Mouse (Mus musculus): Measurements from ENCODE around the gene Mfap3. TPM values are rescaled to one million over a fixed set of nuclear protein-coding genes. Genes with fewer than 3 reads are reported as not detected.

Mfap3 gene
- 50.7 and 56.4 TPM in 2 replicates for polyA plus RNA-seq (2016; fragmentation: Nextera tagmentation; extraction: Ambion mirVana)

DNA sequence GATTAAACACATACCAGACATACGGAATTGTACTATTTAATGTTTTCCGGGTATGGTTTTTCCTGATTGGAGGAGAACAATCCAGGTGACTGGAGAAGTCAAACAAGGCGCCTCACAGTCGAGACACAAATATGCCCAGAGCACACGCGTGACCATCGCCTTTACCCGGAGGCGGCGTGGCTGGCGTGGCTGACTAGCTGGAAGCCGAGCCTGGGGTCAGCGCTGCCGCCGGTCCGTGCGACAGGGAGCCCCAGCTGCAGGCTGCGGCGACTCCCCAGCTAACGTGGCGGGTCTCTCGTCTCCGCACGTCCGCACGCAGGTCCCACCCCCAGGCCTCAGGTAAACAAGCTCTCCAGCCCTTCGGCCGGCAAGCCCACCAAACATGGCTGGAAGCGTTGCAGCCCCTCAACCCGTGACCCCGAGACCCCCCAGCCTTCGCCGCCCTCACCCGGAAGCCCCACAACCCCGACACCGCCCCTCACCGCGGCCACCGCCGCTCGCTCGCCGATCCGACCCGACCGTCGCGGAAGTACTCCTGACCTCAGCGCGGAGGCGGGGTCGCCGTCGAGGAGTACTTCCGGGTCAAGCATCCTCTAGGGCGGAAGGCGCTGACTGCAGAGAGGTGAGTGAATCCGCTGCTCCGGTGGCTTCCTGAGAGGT is at the start of gene Mfap3, which contains the start of gene Fam114a2:
Gene Mfap3, plus strand, starts transcription at position 574 of the 660 bp plus-strand sequence.
Gene Fam114a2, minus strand, starts transcription at position 527 of the 660 bp plus-strand sequence.
- Histone ChIP-seq H3K4me3 (replicated peaks) (peak within 1 kb of the TSS; percentile 87), H3K4me2 (peak within 1 kb of the TSS; percentile 69), H3K27ac (peak within 1 kb of the TSS; percentile 87), H3K27me3 (no peaks in the 10 kb centered on the region), H3K9me3 (no peaks in the 10 kb centered on the region), H3K4me1 (replicated peaks) (peaks cover 12% of the 10 kb centered on the region), H3K36me3 (peaks cover 36% of the 10 kb centered on the region), H3K9ac (replicated peaks) (peak within 1 kb of the TSS; percentile 81)
- under 1% methylated on average over 59 of the region's 59 CpGs for WGBS
- ATAC-seq (ENCODE audit: insufficient number of reproducible peaks, insufficient read depth, low FRiP score, low TSS enrichment, low read depth), result peak; percentile 93

DNA sequence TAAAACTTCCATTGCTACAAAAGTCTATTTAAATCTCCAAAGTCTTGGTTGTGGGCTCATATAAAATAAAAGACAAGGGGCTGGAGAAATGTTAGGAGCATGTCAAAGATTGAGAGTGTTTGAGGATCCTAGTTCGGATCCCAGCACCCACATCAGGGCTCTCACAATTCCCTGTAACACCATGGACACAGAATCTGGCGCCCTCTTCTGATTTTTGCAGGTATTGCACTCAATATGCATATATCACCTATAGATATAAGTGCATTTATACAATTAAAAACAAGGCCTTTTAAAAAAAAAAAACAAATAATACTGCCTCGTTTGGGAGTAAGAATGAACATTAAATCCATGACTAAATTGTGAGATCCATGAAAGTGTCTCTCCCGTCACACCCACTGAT is 49.8 kb upstream of the Mfap3 start:
- Histone ChIP-seq H3K4me3 (replicated peaks) (no peak overlapping the region), H3K27ac (no peak overlapping the region), H3K9me3 (no peaks in the 10 kb centered on the region), H3K36me3 (no peaks in the 10 kb centered on the region), H3K4me2 (no peak overlapping the region), H3K27me3 (no peaks in the 10 kb centered on the region), H3K4me1 (replicated peaks) (no peaks in the 10 kb centered on the region), H3K9ac (replicated peaks) (no peak overlapping the region)
- no peak for ATAC-seq (ENCODE audit: insufficient number of reproducible peaks, insufficient read depth, low FRiP score, low TSS enrichment, low read depth)
- WGBS, result 81% methylated on average over 4 of the region's 4 CpGs

DNA sequence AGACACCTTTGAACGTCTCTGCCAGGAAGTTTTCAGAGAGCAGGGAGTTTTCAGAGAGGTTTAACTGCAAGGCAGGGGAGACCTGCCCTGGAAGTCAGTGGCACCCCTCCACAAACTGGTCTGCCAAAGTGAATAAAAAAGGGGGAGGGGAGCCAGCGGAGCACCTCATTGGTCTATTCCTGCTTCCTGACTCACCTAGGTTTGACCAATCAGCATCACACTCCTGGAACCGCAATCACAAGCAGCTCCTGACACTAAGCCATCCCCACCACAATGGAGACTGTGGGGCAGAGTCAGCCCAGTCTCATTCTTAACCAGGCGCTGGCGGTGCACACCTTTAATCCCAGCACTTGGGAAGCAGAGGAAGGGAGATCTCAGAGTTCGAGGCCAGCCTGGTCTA is 48.4 kb upstream of the Mfap3 start:
- Histone ChIP-seq H3K9ac (replicated peaks) (no peak overlapping the region), H3K4me2 (no peak overlapping the region), H3K27me3 (no peaks in the 10 kb centered on the region), H3K4me3 (replicated peaks) (no peak overlapping the region), H3K4me1 (replicated peaks) (no peaks in the 10 kb centered on the region), H3K9me3 (no peaks in the 10 kb centered on the region), H3K36me3 (no peaks in the 10 kb centered on the region), H3K27ac (no peak overlapping the region)
- no peak for ATAC-seq (ENCODE audit: insufficient number of reproducible peaks, insufficient read depth, low FRiP score, low TSS enrichment, low read depth)
- 46% methylated on average over 6 of the region's 6 CpGs for WGBS

DNA sequence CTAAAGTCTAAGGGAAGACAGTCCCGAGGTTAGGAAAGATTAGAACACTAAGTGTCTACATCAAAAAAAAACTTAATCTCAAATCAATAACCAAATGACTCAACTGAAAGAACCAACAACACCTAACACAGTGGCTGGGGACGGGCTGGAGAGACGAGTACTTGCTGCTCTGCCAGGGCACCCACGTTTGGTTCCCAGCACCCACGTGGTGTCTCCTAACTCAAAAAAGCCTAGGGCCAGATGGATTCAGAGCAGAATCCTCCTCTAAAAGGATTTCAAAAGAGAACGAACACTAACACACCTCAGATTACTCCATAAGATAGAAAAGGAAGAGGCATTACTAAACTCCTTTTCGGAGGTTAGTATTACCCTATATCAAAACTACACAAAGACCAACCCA is 47.5 kb upstream of the Mfap3 start:
- 89% methylated on average over 7 of the region's 7 CpGs for WGBS
- Histone ChIP-seq H3K36me3 (no peaks in the 10 kb centered on the region), H3K4me2 (no peak overlapping the region), H3K9ac (replicated peaks) (no peak overlapping the region), H3K4me3 (replicated peaks) (no peak overlapping the region), H3K27ac (no peak overlapping the region), H3K27me3 (no peaks in the 10 kb centered on the region), H3K9me3 (no peaks in the 10 kb centered on the region), H3K4me1 (replicated peaks) (no peaks in the 10 kb centered on the region)
- ATAC-seq (ENCODE audit: insufficient number of reproducible peaks, insufficient read depth, low FRiP score, low TSS enrichment, low read depth), result no peak

DNA sequence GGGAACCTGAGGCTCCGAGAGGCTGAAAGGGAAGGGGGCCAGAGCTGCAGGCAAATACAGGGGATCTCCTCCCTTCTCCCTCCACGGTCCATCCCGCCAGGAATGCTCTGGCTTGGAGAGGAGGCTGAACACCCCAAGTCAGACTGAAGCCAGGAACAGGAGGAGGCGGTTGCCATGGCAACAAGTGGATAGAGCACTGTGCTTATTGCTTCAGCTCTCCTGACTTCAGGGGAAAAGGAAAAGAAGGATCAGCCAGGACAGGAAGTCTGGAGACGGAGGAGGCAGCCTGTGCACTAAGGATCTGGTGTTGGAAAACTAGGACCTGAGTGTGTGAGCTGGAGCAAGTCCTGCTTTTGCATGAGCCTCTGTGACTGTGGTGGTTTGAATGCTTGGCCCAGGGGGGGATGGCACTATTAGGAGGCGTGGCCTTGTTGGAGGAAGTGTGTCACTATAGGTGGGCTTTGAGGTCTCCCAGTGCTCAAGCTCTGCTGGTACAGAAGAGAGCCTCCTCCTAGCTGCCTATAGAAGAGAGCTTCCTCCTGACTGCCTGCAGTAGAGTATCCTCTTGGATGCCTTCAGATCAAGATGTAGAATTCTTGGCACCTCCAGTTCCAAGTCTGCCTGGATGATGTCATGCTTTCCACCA is 44.0 kb upstream of the Mfap3 start:
- H3K4me3 ChIP-seq (replicated peaks), result no peak overlapping the region
- 0 out of 2 replicates have a peak, but pooled peaks have one; percentile 15 for ATAC-seq (ENCODE audit: insufficient number of reproducible peaks, insufficient read depth, low FRiP score, low TSS enrichment, low read depth)
- WGBS, result 63% methylated on average over 6 of the region's 6 CpGs
- no peaks in the 10 kb centered on the region for H3K27me3 ChIP-seq
- no peaks in the 10 kb centered on the region for H3K9me3 ChIP-seq
- no peak overlapping the region for H3K9ac ChIP-seq (replicated peaks)
- peaks cover 4% of the 10 kb centered on the region; the same call in 1 of the 2 replicates for H3K36me3 ChIP-seq
- no peaks in the 10 kb centered on the region for H3K4me1 ChIP-seq (replicated peaks)
- H3K4me2 ChIP-seq, result no peak overlapping the region
- H3K27ac ChIP-seq, result no peak overlapping the region

DNA sequence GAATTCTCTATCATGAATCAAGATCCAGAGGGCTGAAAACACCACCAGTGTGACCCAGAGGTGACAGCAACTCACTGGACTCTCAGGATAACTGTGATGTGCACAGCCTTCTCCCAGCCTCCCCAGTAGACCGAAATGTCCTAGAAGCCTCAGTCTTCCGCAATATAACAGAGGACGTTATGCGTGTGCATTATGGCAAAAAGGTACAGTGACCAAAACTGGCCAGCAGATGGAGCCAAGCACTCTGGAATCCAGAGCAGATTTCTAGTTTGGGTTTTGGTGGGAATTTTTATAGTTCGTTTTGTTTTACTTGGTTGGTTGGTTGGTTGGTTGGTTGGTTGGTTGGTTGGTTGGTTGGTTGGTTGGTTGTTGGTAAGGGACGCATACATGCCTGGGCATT is 43.3 kb upstream of the Mfap3 start:
- Histone ChIP-seq H3K9ac (replicated peaks) (no peak overlapping the region), H3K27me3 (no peaks in the 10 kb centered on the region), H3K4me1 (replicated peaks) (no peaks in the 10 kb centered on the region), H3K9me3 (no peaks in the 10 kb centered on the region), H3K4me3 (replicated peaks) (no peak overlapping the region), H3K4me2 (no peak overlapping the region), H3K36me3 (peaks cover 9% of the 10 kb centered on the region), H3K27ac (no peak overlapping the region)
- 0 out of 2 replicates have a peak, but pooled peaks have one; percentile 20 for ATAC-seq (ENCODE audit: insufficient number of reproducible peaks, insufficient read depth, low FRiP score, low TSS enrichment, low read depth)
- WGBS, result 52% methylated on average over 6 of the region's 6 CpGs

DNA sequence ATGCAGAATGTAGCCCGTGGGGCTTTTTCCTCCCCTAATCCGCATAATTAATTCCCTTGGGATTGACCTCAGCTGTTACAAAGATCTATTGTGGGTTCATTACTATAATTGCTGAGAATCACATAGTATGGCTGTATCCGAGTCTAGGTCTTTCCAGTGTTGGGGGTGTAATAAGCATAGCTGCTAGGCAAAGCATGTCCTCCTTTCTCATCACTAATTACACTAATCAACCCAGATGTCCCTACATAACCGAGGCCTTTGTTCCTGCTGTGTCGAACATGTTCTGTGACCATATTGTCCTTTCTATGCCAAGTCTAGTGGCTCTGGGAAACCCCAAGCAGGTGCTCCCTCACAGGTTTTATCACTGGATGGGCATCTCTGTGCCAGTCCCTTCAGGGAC is 40.4 kb upstream of the Mfap3 start:
- Histone ChIP-seq H3K27ac (no peak overlapping the region), H3K27me3 (no peaks in the 10 kb centered on the region), H3K4me3 (replicated peaks) (no peak overlapping the region), H3K4me2 (no peak overlapping the region), H3K9ac (replicated peaks) (no peak overlapping the region), H3K4me1 (replicated peaks) (no peaks in the 10 kb centered on the region), H3K36me3 (peaks cover 30% of the 10 kb centered on the region), H3K9me3 (no peaks in the 10 kb centered on the region)
- WGBS, result 88% methylated on average over 5 of the region's 5 CpGs
- ATAC-seq (ENCODE audit: insufficient number of reproducible peaks, insufficient read depth, low FRiP score, low TSS enrichment, low read depth), result no peak

DNA sequence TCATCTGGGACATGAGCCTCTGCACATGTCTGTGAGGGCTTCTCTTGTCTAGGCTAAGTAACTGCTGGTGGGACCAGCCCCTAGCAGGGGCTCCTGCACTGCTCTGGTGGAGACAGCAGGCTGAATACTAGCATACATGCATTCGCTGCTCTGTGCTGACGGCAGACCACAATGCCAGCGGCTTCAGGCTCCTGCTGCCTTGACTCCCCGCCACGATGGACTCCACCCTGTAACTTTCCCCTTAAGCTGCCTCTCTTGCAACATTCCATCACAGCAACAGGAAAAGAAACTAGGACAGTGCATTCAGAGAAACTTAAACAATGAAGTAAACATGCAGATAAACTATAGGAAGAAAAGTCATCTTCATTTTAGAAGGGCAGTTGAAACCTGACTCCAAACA is 30.0 kb upstream of the Mfap3 start:
- Histone ChIP-seq H3K9ac (replicated peaks) (no peak overlapping the region), H3K4me1 (replicated peaks) (no peaks in the 10 kb centered on the region), H3K27ac (no peak overlapping the region), H3K4me2 (no peak overlapping the region), H3K9me3 (no peaks in the 10 kb centered on the region), H3K36me3 (peaks cover 82% of the 10 kb centered on the region), H3K27me3 (no peaks in the 10 kb centered on the region), H3K4me3 (replicated peaks) (no peak overlapping the region)
- 83% methylated on average over 5 of the region's 5 CpGs for WGBS
- no peak for ATAC-seq (ENCODE audit: insufficient number of reproducible peaks, insufficient read depth, low FRiP score, low TSS enrichment, low read depth)

DNA sequence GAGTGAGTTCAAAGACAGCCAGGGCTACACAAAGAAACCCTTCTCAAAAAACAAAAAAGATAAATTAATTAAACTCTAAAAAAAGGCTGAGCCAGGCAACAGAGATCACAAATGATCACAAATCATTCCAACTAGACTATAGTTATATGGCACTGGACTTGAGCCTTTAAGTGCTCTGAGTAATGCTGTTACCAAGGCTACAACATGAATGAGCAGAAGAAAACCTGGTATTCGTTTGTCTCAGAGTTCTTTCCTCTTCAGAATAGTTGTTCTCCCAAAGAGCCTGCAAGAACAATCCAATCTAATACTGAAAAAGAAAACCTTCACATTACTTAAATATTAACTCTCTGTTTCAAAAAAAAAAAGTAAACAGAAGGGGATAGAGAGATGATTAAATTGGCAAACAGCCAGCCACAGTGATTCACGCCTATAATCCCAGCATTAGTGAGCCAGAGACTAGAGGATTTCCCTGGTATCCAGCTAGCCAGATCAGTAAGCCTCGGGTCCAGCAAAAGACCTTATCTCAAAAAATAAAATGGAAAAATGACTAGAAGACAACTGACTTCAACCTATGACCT is 21.9 kb upstream of the Mfap3 start:
- Histone ChIP-seq H3K4me3 (replicated peaks) (no peak overlapping the region), H3K4me1 (replicated peaks) (no peaks in the 10 kb centered on the region), H3K4me2 (no peak overlapping the region), H3K9ac (replicated peaks) (no peak overlapping the region), H3K27ac (no peak overlapping the region), H3K9me3 (no peaks in the 10 kb centered on the region), H3K27me3 (no peaks in the 10 kb centered on the region), H3K36me3 (peaks cover 88% of the 10 kb centered on the region)
- WGBS, result 78% methylated on average over 3 of the region's 3 CpGs
- no peak for ATAC-seq (ENCODE audit: insufficient number of reproducible peaks, insufficient read depth, low FRiP score, low TSS enrichment, low read depth)

DNA sequence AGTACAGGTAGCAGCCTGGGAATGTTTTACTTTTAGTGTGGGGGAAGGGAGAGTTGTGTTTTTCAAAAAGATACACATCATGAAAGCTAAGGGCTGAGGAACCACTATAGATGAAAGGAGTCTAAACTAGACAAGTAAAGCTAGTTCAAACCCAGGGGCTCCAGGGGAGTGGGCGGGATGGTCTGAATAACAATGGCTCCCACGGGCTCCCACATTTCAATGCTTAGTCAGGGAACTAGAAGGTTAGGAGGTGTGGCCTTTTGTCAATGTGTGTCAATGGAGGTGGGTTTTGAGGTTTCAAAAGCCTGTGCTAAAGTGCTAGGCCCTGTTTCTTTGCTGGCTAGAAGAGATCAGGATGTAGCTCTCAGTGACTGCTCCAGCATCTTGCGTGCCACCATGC is 20.8 kb upstream of the Mfap3 start:
- Histone ChIP-seq H3K27ac (no peak overlapping the region), H3K36me3 (peaks cover 86% of the 10 kb centered on the region)
- 87% methylated on average over 3 of the region's 3 CpGs for WGBS

DNA sequence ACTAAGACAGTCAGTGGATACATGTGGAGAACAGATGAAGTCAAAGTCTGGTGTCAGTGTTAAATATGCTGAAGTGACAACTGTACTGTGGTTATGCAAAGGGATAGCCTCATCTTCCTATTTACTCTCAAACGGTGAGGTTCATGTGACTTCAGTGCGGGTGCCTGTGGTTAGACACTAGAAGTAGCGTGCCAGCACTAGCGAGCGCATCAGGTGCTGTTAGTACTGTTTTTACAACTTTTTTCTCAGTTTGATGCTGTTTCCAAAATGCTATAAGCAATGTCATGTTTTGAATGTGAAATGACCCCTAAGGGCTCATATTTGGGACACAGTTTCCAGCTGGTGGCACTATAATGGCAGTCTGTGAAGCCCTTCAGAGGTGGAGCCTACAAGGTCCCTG is 20.2 kb upstream of the Mfap3 start:
- no peak for ATAC-seq (ENCODE audit: insufficient number of reproducible peaks, insufficient read depth, low FRiP score, low TSS enrichment, low read depth)
- Histone ChIP-seq H3K27me3 (no peaks in the 10 kb centered on the region), H3K4me3 (replicated peaks) (no peak overlapping the region), H3K9me3 (no peaks in the 10 kb centered on the region), H3K27ac (no peak overlapping the region), H3K4me1 (replicated peaks) (no peaks in the 10 kb centered on the region), H3K36me3 (peaks cover 86% of the 10 kb centered on the region), H3K4me2 (no peak overlapping the region), H3K9ac (replicated peaks) (no peak overlapping the region)
- WGBS, result 96% methylated on average over 5 of the region's 5 CpGs

More for the DNA sequence above, 20.8 kb upstream of the Mfap3 start:
- no peak for ATAC-seq (ENCODE audit: insufficient number of reproducible peaks, insufficient read depth, low FRiP score, low TSS enrichment, low read depth)
- Histone ChIP-seq H3K27me3 (no peaks in the 10 kb centered on the region), H3K4me2 (no peak overlapping the region), H3K9ac (replicated peaks) (no peak overlapping the region), H3K9me3 (no peaks in the 10 kb centered on the region), H3K4me1 (replicated peaks) (no peaks in the 10 kb centered on the region), H3K4me3 (replicated peaks) (no peak overlapping the region)

Data from limb, embryonic 12.5 days (tissue).